Mouse (Mus musculus): ENCODE measurements at regions not wholly inside any gene's neighbourhood (a gene's known extent, or its start where the extent isn't known, plus 50 kb on each side); places are given as distances from the start of the nearest gene placed in this dataset.

DNA sequence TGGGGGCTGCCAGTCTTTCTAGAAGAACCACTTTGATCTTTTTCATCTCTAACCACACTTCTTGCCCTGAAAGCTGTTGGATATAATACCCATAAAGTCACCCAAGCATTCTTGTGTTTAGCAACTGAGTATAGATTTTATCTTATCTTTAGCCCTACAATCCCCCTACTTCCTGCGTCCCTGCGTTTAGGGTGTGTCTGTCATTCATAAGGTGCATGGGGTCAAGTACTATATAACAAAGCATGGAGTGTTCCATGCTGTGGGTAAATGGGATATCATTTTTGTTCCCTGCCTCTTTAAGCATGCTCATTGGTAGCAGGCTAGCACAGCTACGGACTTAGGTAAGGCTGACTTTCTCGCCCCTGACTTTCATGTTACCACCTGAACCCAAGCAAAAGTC lies 122.5 kb upstream of the Twist2 start:
- Histone ChIP-seq H3K4me1 (no peaks in the 10 kb centered on the region), H3K27ac (replicated peaks) (no peak overlapping the region), H3K9me3 (0 out of 2 replicates have a peak, but pooled peaks cover 4% of the 10 kb centered on the region), H3K4me2 (no peak overlapping the region), H3K4me3 (no peak overlapping the region), H3K27me3 (replicated peaks) (no peaks in the 10 kb centered on the region), H3K36me3 (no peaks in the 10 kb centered on the region), H3K9ac (no peak overlapping the region)
- ATAC-seq (ENCODE audit: extremely low read depth, insufficient number of reproducible peaks, low FRiP score, low TSS enrichment) = no peak
- 57% methylated on average over 4 of the region's 4 CpGs for WGBS

DNA sequence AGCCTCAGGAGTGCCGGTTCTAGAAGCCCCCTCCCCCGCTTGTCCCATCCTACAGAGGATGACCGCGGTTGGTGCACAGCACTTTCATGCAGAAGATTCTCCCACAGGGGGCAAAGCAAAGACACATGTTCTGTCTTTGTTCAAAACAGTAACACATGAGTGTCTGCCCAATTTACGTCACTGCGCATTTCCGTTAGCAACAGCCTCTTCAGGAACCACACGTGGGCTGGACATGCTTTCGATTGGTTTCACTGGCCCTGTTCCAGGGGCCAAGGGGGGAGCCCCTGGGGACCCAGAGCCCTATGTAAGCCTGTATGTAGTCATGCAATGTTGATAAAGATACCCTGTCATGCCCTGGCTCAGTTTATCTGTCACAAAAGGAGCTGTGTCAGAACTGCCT lies 116.2 kb upstream of the Twist2 start:
- Histone ChIP-seq H3K36me3 (no peaks in the 10 kb centered on the region), H3K9ac (no peak overlapping the region), H3K9me3 (no peaks in the 10 kb centered on the region), H3K4me1 (no peaks in the 10 kb centered on the region), H3K27me3 (replicated peaks) (no peaks in the 10 kb centered on the region), H3K27ac (replicated peaks) (no peak overlapping the region), H3K4me3 (no peak overlapping the region), H3K4me2 (no peak overlapping the region)
- WGBS = 72% methylated on average over 9 of the region's 9 CpGs
- ATAC-seq (ENCODE audit: extremely low read depth, insufficient number of reproducible peaks, low FRiP score, low TSS enrichment) = no peak

DNA sequence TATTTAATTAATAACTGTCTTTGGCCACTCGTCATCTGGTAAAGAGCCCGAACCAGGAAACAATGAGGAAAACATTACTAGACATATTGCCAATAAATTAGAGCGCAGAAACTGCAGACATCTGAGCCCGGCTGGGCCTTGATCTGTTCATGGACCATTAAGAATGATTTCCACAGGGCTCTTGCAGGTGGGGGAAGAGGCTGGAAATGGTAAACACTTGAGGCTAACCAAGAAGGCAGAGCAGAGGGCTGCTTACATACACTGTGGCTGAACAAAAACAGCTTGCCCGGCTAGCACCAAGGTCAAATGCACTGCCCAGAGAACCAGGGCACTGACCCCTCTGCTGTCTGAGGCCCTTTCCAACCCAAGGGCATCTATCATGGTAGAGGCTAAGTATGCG lies 115.5 kb upstream of the Twist2 start:
- Histone ChIP-seq H3K4me3 (no peak overlapping the region), H3K27me3 (replicated peaks) (no peaks in the 10 kb centered on the region), H3K9ac (no peak overlapping the region), H3K9me3 (no peaks in the 10 kb centered on the region), H3K4me2 (no peak overlapping the region), H3K36me3 (no peaks in the 10 kb centered on the region), H3K4me1 (no peaks in the 10 kb centered on the region), H3K27ac (replicated peaks) (no peak overlapping the region)
- ATAC-seq (ENCODE audit: extremely low read depth, insufficient number of reproducible peaks, low FRiP score, low TSS enrichment) = no peak
- WGBS = 82% methylated on average over 6 of the region's 6 CpGs

DNA sequence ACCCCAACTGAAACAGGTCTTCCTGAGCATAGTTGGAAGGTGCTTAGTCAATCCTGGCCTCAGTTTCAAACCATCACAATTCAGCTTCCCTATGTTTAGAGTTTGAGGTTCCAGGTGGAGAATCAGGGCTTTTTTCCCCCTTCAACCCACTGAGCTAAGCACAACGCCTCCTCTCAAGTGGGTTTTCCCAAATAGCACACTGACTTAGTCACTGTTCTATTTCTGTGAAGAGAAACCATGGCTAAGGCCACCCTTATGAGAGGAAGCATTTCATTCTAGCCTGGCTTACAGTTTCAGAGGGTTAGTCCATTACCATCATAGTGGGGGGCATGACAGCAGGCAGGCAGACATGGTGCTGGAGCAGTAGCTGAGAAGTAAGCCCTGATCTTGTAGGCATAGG lies 109.7 kb upstream of the Twist2 start:
- Histone ChIP-seq H3K9ac (no peak overlapping the region), H3K4me1 (no peaks in the 10 kb centered on the region), H3K9me3 (no peaks in the 10 kb centered on the region), H3K27ac (replicated peaks) (no peak overlapping the region), H3K4me2 (no peak overlapping the region), H3K4me3 (no peak overlapping the region), H3K27me3 (replicated peaks) (no peaks in the 10 kb centered on the region), H3K36me3 (no peaks in the 10 kb centered on the region)
- 62% methylated on average over 1 of the region's 1 CpGs for WGBS
- no peak for ATAC-seq (ENCODE audit: extremely low read depth, insufficient number of reproducible peaks, low FRiP score, low TSS enrichment)

GRCm38 (mm10) chr1:91692709-91693460 lies 108.4 kb upstream of the Twist2 start:
- H3K4me2 ChIP-seq = no peak overlapping the region
- H3K9me3 ChIP-seq = no peaks in the 10 kb centered on the region
- H3K4me1 ChIP-seq = no peaks in the 10 kb centered on the region
- no peaks in the 10 kb centered on the region for H3K27me3 ChIP-seq (replicated peaks)
- H3K4me3 ChIP-seq = no peak overlapping the region
- no peak overlapping the region for H3K9ac ChIP-seq
- 60% methylated on average over 9 of the region's 9 CpGs for whole genome bisulfite sequencing
- H3K36me3 ChIP-seq = no peaks in the 10 kb centered on the region
- no peak overlapping the region for H3K27ac ChIP-seq (replicated peaks)
- no peak for ATAC-seq (ENCODE audit: extremely low read depth, insufficient number of reproducible peaks, low FRiP score, low TSS enrichment)

DNA sequence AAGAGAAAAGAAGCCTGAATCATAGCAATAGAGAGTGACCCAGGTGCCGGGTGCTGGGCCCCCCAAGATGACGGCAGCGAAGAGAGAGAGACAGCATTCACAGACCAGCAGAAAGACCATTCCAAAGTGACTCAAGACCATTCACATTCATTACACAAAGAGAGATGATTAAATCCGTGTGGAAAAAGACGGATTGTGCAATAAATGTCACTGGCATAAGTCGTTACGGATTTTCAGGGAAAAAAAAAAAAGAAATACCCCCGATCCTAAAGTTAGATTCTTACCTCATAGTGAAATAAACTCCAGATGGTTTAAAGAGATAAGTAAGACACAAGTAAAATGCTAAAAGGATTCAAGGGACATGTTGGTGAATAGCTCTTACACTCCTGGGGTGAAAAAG lies 104.2 kb upstream of the Twist2 start:
- WGBS = 76% methylated on average over 8 of the region's 8 CpGs
- H3K36me3 ChIP-seq = no peaks in the 10 kb centered on the region
- H3K4me2 ChIP-seq = no peak overlapping the region
- H3K27ac ChIP-seq (replicated peaks) = no peak overlapping the region
- H3K9ac ChIP-seq = no peak overlapping the region
- H3K9me3 ChIP-seq = no peaks in the 10 kb centered on the region
- peaks cover 7% of the 10 kb centered on the region; the same call in 1 of the 2 replicates for H3K4me1 ChIP-seq
- no peak overlapping the region for H3K4me3 ChIP-seq
- no peaks in the 10 kb centered on the region for H3K27me3 ChIP-seq (replicated peaks)
- ATAC-seq (ENCODE audit: extremely low read depth, insufficient number of reproducible peaks, low FRiP score, low TSS enrichment) = no peak

GRCm38 (mm10) chr1:91701475-91701874 lies 99.8 kb upstream of the Twist2 start:
- 81% methylated on average over 12 of the region's 12 CpGs for WGBS
- H3K27ac ChIP-seq (replicated peaks) = no peak overlapping the region
- no peak overlapping the region for H3K4me3 ChIP-seq
- no peaks in the 10 kb centered on the region for H3K9me3 ChIP-seq
- no peak for ATAC-seq (ENCODE audit: extremely low read depth, insufficient number of reproducible peaks, low FRiP score, low TSS enrichment)
- H3K36me3 ChIP-seq = no peaks in the 10 kb centered on the region
- H3K9ac ChIP-seq = no peak overlapping the region
- H3K4me2 ChIP-seq = no peak overlapping the region
- H3K27me3 ChIP-seq (replicated peaks) = no peaks in the 10 kb centered on the region
- H3K4me1 ChIP-seq = peaks cover 7% of the 10 kb centered on the region; the same call in 1 of the 2 replicates

DNA sequence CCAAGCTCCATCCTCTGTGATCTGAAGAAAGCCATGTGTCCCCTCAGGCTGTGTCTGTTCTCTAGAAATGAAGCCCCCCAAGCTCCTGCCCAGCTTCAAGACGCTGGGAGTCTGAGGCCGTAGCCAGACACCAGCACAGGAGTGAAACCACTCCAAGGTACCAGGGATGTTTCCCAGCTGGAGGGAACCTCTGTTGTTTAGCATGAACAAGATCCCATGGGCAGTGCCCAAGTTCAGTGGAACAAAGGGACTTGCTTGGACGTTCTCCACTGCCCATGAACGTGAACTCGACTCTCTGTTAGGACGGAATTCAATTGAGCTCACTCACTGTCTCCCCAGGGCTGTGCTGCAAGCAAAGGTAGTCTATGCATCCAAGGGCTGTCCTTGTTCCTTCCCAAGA lies 99.2 kb upstream of the Twist2 start:
- no peaks in the 10 kb centered on the region for H3K27me3 ChIP-seq (replicated peaks)
- H3K4me3 ChIP-seq = no peak overlapping the region
- peaks cover 7% of the 10 kb centered on the region; the same call in 1 of the 2 replicates for H3K4me1 ChIP-seq
- no peaks in the 10 kb centered on the region for H3K36me3 ChIP-seq
- ATAC-seq (ENCODE audit: extremely low read depth, insufficient number of reproducible peaks, low FRiP score, low TSS enrichment) = no peak
- 69% methylated on average over 6 of the region's 6 CpGs for WGBS
- H3K27ac ChIP-seq (replicated peaks) = no peak overlapping the region
- no peak overlapping the region for H3K4me2 ChIP-seq
- no peak overlapping the region for H3K9ac ChIP-seq
- no peaks in the 10 kb centered on the region for H3K9me3 ChIP-seq

- H3K27me3 ChIP-seq (replicated peaks) = no peaks in the 10 kb centered on the region
- peaks cover 7% of the 10 kb centered on the region; the same call in 1 of the 2 replicates for H3K4me1 ChIP-seq
- no peak for ATAC-seq (ENCODE audit: extremely low read depth, insufficient number of reproducible peaks, low FRiP score, low TSS enrichment)
- no peaks in the 10 kb centered on the region for H3K9me3 ChIP-seq
- no peak overlapping the region for H3K27ac ChIP-seq (replicated peaks)
- no peak overlapping the region for H3K4me3 ChIP-seq
- no peak overlapping the region for H3K4me2 ChIP-seq
- H3K36me3 ChIP-seq = no peaks in the 10 kb centered on the region
- H3K9ac ChIP-seq = no peak overlapping the region
Observed at GRCm38 (mm10) chr1:91702737-91703136, 98.5 kb upstream of the Twist2 start.

DNA sequence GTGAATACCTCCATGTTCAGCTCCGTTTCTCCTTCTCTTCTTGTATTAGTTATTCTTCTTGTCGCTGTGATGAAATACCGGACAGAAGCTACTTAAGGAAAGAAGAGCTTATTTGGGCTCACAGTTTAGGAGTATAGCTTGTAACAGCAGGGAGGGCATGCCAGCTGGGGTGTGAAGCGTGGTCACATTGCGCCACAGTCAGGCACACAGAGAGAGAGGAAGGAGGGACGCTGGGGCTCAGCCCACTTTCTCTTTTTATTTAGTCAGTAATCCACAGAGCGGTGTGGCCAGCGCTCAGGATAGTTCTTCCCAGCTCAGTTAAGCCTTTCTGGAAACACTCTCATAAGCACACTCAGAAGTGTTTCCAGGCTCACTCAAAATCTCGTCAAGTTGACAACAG lies 95.8 kb upstream of the Twist2 start:
- ATAC-seq (ENCODE audit: extremely low read depth, insufficient number of reproducible peaks, low FRiP score, low TSS enrichment) = no peak
- Histone ChIP-seq H3K4me3 (no peak overlapping the region), H3K9ac (no peak overlapping the region), H3K27ac (replicated peaks) (no peak overlapping the region), H3K36me3 (no peaks in the 10 kb centered on the region), H3K27me3 (replicated peaks) (no peaks in the 10 kb centered on the region), H3K4me1 (no peaks in the 10 kb centered on the region), H3K4me2 (no peak overlapping the region), H3K9me3 (no peaks in the 10 kb centered on the region)
- 72% methylated on average over 9 of the region's 9 CpGs for WGBS

DNA sequence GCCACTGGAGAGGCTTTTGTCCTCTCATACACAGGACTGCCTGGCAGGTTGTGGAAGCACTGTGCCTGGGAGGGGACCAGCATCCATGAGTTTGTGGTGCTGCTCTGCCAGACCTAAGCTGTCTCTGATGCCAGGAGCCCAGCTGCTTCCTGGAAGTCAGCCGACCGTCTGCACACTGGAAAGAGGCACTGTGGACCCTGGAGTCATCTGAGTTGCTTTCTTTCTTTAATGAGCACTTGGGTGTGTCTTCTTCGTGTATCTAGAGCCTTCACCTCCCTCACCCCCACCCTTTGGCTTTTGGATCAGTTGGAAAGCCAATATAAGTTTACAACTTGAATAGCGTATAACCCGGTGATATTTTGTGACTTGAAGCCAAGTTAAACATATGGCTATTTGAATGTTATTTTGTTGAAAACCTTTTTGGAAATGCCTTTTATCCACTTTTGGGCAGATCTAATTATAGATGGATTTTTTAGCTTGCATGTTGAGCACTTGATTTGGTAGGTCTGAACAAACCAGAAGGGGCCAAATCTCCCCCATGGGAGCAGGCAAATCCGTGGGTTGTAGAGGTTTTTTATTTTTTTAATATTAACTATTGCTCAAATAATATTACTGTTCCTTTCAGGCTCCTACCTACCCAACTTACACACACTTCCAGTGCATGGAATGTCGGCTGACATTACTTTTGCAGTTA lies 92.6 kb upstream of the Twist2 start:
- H3K36me3 ChIP-seq = no peaks in the 10 kb centered on the region
- H3K4me1 ChIP-seq = no peaks in the 10 kb centered on the region
- H3K4me2 ChIP-seq = no peak overlapping the region
- no peak overlapping the region for H3K4me3 ChIP-seq
- 66% methylated on average over 7 of the region's 7 CpGs for WGBS
- H3K9me3 ChIP-seq = no peaks in the 10 kb centered on the region
- no peaks in the 10 kb centered on the region for H3K27me3 ChIP-seq (replicated peaks)
- H3K27ac ChIP-seq (replicated peaks) = no peak overlapping the region
- no peak overlapping the region for H3K9ac ChIP-seq
- ATAC-seq (ENCODE audit: extremely low read depth, insufficient number of reproducible peaks, low FRiP score, low TSS enrichment) = no peak

DNA sequence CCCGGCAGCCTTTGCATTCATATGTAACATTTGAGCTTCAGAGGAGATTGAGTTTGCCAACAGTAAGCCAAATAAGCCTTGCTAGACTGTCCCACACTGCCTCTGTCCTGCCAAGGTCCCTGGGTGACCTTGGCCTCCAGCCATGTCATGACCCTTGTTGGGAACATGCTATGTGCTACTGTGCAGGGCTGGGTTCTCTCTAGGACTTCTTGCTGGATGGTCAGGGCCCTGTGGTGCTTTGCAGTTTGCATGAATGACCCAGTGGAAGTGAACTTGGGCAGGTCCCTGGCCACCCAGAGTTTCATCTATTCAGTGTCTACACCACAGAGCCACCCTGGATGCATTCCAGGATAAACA lies 92.0 kb upstream of the Twist2 start:
- Histone ChIP-seq H3K4me2 (no peak overlapping the region), H3K4me1 (peaks cover under 1% of the 10 kb centered on the region; the same call in 1 of the 2 replicates), H3K9me3 (no peaks in the 10 kb centered on the region), H3K4me3 (no peak overlapping the region), H3K36me3 (no peaks in the 10 kb centered on the region), H3K27ac (replicated peaks) (no peak overlapping the region), H3K9ac (no peak overlapping the region), H3K27me3 (replicated peaks) (no peaks in the 10 kb centered on the region)
- no peak for ATAC-seq (ENCODE audit: extremely low read depth, insufficient number of reproducible peaks, low FRiP score, low TSS enrichment)
- WGBS = 72% methylated on average over 1 of the region's 1 CpGs
